Mouse (Mus musculus) heart, embryonic 16.5 days (tissue): ENCODE measurements around the gene Camta1. TPM values are rescaled to one million over a fixed set of nuclear protein-coding genes. Genes with fewer than 3 reads are reported as not detected.

ENCODE experiments used
- ATAC-seq: fragments of 200-750 bp; cut with Nextera tagmentation; replicated peaks from 2 replicates; pipeline ENCODE4 v1.8.0; 2017; ENCODE audit warnings: moderate number of reproducible peaks; ENCODE audit not compliant: insufficient read depth, low FRiP score; ENCODE audit errors: extremely low read depth
- H3K27ac ChIP-seq: fragments of 300-500 bp; sonication (generic); 2 replicates; pipeline ENCODE4 v1.5.1; 2014; ENCODE audit warnings: mild to moderate bottlenecking, low read length, control low read depth, moderate library complexity
- H3K27me3 ChIP-seq: fragments of 300-500 bp; sonication (generic); 2 replicates; pipeline ENCODE4 v1.6.1; 2014; ENCODE audit warnings: low read length, mixed read lengths; ENCODE audit not compliant: control insufficient read depth, insufficient read depth
- H3K36me3 ChIP-seq: fragments of 300-500 bp; sonication (generic); 2 replicates; pipeline ENCODE4 v1.6.1; 2014; ENCODE audit not compliant: control insufficient read depth, insufficient read depth
- H3K4me1 ChIP-seq: fragments of 300-500 bp; sonication (generic); 2 replicates; pipeline ENCODE4 v1.6.1; 2014; ENCODE audit warnings: low read length, mixed read lengths; ENCODE audit not compliant: control insufficient read depth, insufficient read depth
- H3K4me2 ChIP-seq: fragments of 300-500 bp; sonication (generic); 2 replicates; pipeline ENCODE4 v1.6.1; 2014; ENCODE audit warnings: low read depth, mild to moderate bottlenecking, control low read depth, low read length
- H3K4me3 ChIP-seq: fragments of 300-500 bp; sonication (generic); 2 replicates; pipeline ENCODE4 v1.5.1; 2014; ENCODE audit warnings: mild to moderate bottlenecking, control low read depth, low read length
- H3K9ac ChIP-seq: fragments of 300-500 bp; sonication (generic); 2 replicates; pipeline ENCODE4 v1.6.1; 2014; ENCODE audit warnings: low read length, control low read depth
- H3K9me3 ChIP-seq: fragments of 300-500 bp; sonication (generic); replicated peaks from 2 replicates; pipeline ENCODE4 v1.6.1; 2016; ENCODE audit warnings: low read length; ENCODE audit not compliant: control insufficient read depth
- WGBS: fragments of 180-500 bp; shearing (Covaris S2); extraction: QIAGEN DNeasy Blood & Tissue Kit; methylation state at CpG from one replicate; pipeline ENCODE4 v1.1.7; 2014; 5-methylcytosine and 5-hydroxymethylcytosine counted together
- polyA plus RNA-seq: library from polyadenylated mRNA; unstranded; fragments of >200 nt; fragmentation: Nextera tagmentation; extraction: Ambion mirVana; gene quantifications from 2 replicates; pipeline ENCODE4 v1.2.1, GENCODE M21; 2015

The Camta1 gene
- polyA plus RNA-seq, 1 experiment from 2014 or later: 141 TPM

DNA sequence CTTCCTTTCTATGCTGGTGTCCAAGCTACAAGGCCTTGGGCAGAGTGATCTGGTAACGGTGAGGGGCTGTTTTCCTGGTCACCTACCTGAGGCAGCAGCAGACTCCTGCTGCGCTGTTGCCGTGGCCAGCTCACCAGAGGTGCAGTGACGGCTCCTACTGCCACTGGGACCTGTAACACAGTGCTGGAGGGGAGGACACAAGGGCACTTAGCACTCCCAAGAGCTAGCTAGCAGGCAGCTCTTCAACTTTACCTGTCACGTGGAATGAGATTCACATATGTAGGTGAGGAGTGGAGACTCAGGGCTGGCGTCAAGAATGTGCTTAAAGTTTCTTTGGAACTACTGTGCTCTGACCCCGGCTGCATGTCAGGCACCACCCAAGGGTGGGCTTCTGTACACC is 851.4 kb downstream of the Camta1 start:
- no peak for ATAC-seq
- no peak overlapping the region for H3K4me3 ChIP-seq
- no peak overlapping the region for H3K4me2 ChIP-seq
- H3K36me3 ChIP-seq: peaks cover 7% of the 10 kb centered on the region; the same call in 1 of the 2 replicates
- no peaks in the 10 kb centered on the region for H3K9me3 ChIP-seq
- WGBS: 83% methylated on average over 7 of the region's 7 CpGs
- no peak overlapping the region for H3K27ac ChIP-seq
- H3K4me1 ChIP-seq: no peaks in the 10 kb centered on the region
- no peak overlapping the region for H3K9ac ChIP-seq
- H3K27me3 ChIP-seq: no peaks in the 10 kb centered on the region

DNA sequence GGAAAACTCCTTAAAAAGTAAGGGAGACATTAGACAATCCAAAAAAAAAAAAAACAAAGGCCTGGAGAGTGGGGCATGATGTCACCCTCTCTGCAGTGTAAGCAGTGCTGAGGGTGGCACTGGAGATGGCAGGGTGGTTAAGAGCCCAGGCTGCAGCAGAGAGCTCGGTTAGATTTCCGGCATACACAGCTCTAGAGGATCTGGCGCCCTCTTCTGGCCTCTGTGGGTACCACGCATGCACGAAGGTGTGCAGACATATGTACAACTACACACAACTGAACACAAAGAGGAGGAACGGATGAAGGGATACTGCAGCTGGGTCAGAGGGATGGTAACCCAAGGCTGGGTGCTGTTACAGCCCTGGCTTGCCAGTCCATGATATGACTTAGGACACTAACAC is 854.7 kb downstream of the Camta1 start:
- Histone ChIP-seq H3K9me3 (no peaks in the 10 kb centered on the region), H3K4me3 (no peak overlapping the region), H3K4me2 (no peak overlapping the region), H3K36me3 (peaks cover 8% of the 10 kb centered on the region; the same call in 1 of the 2 replicates), H3K27me3 (no peaks in the 10 kb centered on the region), H3K27ac (no peak overlapping the region), H3K4me1 (no peaks in the 10 kb centered on the region), H3K9ac (no peak overlapping the region)
- no peak for ATAC-seq
- 45% methylated on average over 6 of the region's 6 CpGs for WGBS

DNA sequence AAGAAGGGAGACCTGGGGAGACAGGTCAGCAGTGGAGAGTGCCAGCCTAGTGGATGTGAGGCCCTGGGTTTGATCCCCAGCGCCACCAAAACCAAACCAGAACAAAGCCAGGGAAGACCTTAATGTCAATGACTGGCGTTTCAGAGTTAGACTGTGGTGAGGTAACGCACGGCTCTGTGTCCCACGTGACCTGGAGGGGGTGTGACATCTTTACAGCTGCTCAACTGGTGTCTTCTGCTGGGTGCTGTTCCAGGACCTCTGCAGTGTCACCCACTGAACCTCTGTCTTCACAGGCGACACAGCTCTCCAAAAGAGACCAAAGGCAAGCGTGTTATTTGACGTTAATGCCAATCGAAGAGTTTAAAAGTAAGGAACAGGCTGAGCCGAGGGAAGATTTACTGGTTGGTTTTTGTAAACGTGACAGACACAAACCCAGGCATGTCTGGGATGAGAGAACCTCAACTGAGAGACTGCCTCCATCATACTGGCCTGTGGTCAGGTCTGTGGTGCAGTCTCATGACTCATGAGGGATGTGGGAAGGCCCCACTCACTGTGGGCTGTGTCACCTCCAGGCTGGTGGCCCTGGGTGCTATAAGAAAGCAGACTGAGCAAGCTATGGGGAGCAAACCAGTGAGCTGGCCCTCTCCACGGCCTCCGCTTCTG is 855.9 kb downstream of the Camta1 start:
- H3K4me1 ChIP-seq: no peaks in the 10 kb centered on the region
- H3K27ac ChIP-seq: no peak overlapping the region
- H3K4me3 ChIP-seq: no peak overlapping the region
- WGBS: 85% methylated on average over 13 of the region's 13 CpGs
- no peaks in the 10 kb centered on the region for H3K27me3 ChIP-seq
- no peaks in the 10 kb centered on the region for H3K9me3 ChIP-seq
- H3K4me2 ChIP-seq: no peak overlapping the region
- no peak overlapping the region for H3K9ac ChIP-seq
- no peak for ATAC-seq
- peaks cover 8% of the 10 kb centered on the region; the same call in 1 of the 2 replicates for H3K36me3 ChIP-seq

DNA sequence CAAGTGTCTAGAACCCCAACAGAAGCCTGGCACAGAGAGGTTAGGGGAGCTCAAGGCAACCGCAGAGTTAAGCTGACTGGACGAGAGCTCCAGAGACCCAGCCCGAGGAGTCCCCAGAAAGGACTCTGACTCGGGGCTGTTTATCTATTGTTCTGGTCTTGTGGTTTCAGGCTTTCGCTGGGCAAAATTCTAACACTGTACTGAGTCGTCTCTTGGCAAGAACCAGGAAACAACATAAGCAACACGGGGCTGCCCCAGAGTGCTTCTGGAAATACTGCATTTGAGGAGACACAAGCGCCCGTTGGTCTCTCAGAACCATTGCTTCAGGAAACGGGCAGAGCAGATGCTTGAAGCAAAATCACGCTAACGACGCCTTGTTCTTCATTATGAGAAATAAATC is 860.3 kb downstream of the Camta1 start:
- peaks cover 8% of the 10 kb centered on the region; the same call in 1 of the 2 replicates for H3K36me3 ChIP-seq
- H3K4me2 ChIP-seq: no peak overlapping the region
- no peak overlapping the region for H3K4me3 ChIP-seq
- 68% methylated on average over 13 of the region's 13 CpGs for WGBS
- no peaks in the 10 kb centered on the region for H3K27me3 ChIP-seq
- no peak overlapping the region for H3K27ac ChIP-seq
- H3K9ac ChIP-seq: no peak overlapping the region
- H3K4me1 ChIP-seq: no peaks in the 10 kb centered on the region
- ATAC-seq: no peak
- H3K9me3 ChIP-seq: no peaks in the 10 kb centered on the region

DNA sequence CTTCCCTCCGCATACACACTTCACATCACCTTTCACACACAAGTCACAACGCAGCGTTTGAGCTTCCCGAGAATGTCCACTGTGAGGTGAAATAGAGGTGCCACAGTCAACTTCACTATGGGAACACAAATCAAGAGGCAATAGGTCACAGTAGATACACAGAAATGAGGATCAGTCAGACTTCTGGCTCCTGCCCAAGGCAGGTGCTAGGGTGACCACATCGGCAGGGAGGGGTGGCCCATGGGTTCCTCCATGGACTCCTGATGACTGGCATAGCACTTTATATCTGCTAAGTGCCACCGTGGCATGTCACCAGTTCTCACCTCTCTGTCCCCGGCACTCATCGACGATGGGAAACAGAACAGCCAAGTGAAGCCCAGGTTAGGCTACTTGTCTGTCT is 863.0 kb downstream of the Camta1 start:
- Histone ChIP-seq H3K36me3 (no peaks in the 10 kb centered on the region), H3K4me2 (no peak overlapping the region), H3K4me1 (no peaks in the 10 kb centered on the region), H3K4me3 (no peak overlapping the region), H3K9ac (no peak overlapping the region), H3K9me3 (no peaks in the 10 kb centered on the region), H3K27me3 (no peaks in the 10 kb centered on the region), H3K27ac (no peak overlapping the region)
- WGBS: 87% methylated on average over 9 of the region's 9 CpGs
- no peak for ATAC-seq

DNA sequence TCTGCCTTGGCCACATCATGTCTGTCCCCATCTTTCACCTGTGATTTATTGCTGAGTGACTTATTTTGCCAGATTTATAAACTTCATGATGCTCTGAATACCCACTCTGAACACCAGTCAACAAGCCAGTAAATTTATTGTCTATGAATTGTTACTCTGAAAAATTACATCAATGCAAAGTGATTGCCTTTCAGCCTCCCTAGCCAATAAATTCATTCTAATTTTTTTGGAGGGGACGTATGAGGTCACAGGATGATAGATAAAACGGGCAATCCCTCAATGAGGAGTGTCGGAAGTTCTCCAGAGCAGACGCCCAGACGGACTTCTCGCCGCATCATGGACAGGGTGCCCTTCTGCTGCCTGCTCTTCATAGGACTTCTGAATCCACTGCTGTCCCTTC is 864.9 kb downstream of the Camta1 start, which contains the start of gene Uts2:
Gene Uts2 (plus strand): TSS at position 301 of the 400 bp plus-strand sequence.
- no peaks in the 10 kb centered on the region for H3K4me1 ChIP-seq
- no peaks in the 10 kb centered on the region for H3K9me3 ChIP-seq
- H3K27ac ChIP-seq: no peak within 1 kb of the TSS
- H3K27me3 ChIP-seq: no peaks in the 10 kb centered on the region
- no peaks in the 10 kb centered on the region for H3K36me3 ChIP-seq
- ATAC-seq: no peak
- H3K4me3 ChIP-seq: no peak within 1 kb of the TSS
- 83% methylated on average over 7 of the region's 7 CpGs for WGBS
- no peak within 1 kb of the TSS for H3K4me2 ChIP-seq
- H3K9ac ChIP-seq: no peak within 1 kb of the TSS

DNA sequence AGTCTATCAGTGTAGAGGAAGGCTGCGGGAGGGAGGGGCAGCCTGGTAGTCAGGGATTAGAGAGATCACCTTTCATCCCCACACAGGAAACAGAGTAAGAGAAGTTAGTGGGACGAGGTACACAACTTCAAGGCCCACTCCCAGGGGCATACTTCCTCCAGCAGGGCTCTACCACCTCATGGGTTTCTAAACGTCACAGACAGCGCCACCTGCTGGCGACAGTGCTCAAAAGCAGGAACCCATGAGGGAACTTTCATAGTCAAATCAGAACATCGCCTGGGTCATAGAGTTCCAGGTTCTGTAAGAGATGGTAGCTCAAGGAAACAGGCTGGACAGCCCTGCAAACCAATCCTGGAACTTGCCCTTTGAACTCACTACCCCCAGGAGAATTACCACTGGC is 871.5 kb downstream of the Camta1 start:
- H3K27ac ChIP-seq: no peak overlapping the region
- H3K9me3 ChIP-seq: no peaks in the 10 kb centered on the region
- no peak overlapping the region for H3K4me2 ChIP-seq
- H3K27me3 ChIP-seq: no peaks in the 10 kb centered on the region
- H3K4me3 ChIP-seq: no peak overlapping the region
- H3K36me3 ChIP-seq: no peaks in the 10 kb centered on the region
- no peak for ATAC-seq
- WGBS: 45% methylated on average over 6 of the region's 6 CpGs
- H3K9ac ChIP-seq: no peak overlapping the region
- H3K4me1 ChIP-seq: no peaks in the 10 kb centered on the region

DNA sequence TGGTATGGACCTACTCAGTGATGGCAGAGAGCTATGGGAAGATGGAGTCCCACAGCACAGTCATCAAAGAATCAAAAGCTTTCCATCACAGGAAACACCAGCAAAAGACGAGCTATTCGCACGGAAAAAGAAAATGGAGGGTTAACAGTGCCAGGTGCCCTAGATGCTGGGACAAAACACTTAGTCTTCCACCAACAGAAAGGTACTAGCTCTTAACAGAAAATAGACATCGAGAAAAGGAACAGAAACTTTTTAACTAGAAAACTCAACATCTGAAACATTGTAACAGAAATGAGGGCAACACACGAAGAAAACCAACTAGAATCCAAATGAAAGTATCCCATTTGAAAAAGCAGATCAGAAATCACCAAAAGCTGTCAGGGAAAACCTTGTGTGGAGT is 881.5 kb downstream of the Camta1 start:
- Histone ChIP-seq H3K4me2 (no peak overlapping the region), H3K4me1 (no peaks in the 10 kb centered on the region), H3K9ac (no peak overlapping the region), H3K4me3 (no peak overlapping the region), H3K9me3 (no peaks in the 10 kb centered on the region), H3K36me3 (no peaks in the 10 kb centered on the region), H3K27ac (no peak overlapping the region), H3K27me3 (no peaks in the 10 kb centered on the region)
- no peak for ATAC-seq
- 80% methylated on average over 5 of the region's 5 CpGs for WGBS

DNA sequence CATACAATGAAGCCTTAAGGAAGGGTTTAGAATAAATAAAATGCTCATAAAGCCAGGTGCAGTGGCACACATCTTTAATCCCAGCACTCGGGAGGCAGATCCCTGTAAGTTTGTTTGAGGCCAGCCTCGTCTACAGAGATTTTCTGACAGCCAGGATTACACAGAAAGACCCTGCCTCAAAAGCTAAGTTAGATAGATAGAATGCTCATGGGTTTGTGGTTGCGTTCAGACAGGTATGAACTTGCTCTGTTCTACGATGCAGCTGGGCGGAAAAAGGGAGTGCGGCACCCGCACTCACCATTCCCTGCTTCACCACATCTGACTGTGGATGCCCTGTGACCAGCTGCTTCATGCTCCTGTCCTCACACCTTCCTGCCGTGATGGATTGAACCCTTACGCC is 882.2 kb downstream of the Camta1 start:
- no peak overlapping the region for H3K27ac ChIP-seq
- no peaks in the 10 kb centered on the region for H3K9me3 ChIP-seq
- no peak overlapping the region for H3K4me3 ChIP-seq
- no peak overlapping the region for H3K4me2 ChIP-seq
- H3K4me1 ChIP-seq: no peaks in the 10 kb centered on the region
- no peaks in the 10 kb centered on the region for H3K27me3 ChIP-seq
- 70% methylated on average over 9 of the region's 9 CpGs for WGBS
- no peak for ATAC-seq
- no peaks in the 10 kb centered on the region for H3K36me3 ChIP-seq
- no peak overlapping the region for H3K9ac ChIP-seq
